10 mouse cellular contexts compared by ENCODE assay signal in genomic region chr13:51753168-51753465, GRCm38 (mm10). TPM values are rescaled to one million over a fixed set of nuclear protein-coding genes. Genes with fewer than 3 reads are reported as not detected.
A peak's percentile ranks its signal among the peaks of the same experiment; 100 is the strongest.
DNase-seq lines count a peak whose midpoint lies in the region; ATAC-seq and TF ChIP-seq lines count a peak whose summit lies in the region.
"Had no signal": no experiment of that assay in that cellular context is flagged by ENCODE, and none has a peak within 500 bp of the region (broad histone marks: within the 10 kb centered on the region; RNA-seq: fewer than 3 reads in every experiment).

No protein-coding gene starts in this region.

- H3K27ac ChIP-seq in heart, embryonic 11.5 days (ENCODE audit: low read depth, low read length), result peak overlapping the region; percentile 59
- H3K27ac ChIP-seq in neural tube, embryonic 11.5 days (ENCODE audit: low read depth, low read length), result no peak overlapping the region
- peak overlapping the region; percentile 6 for H3K27ac ChIP-seq in hindbrain, embryonic 14.5 days
- peak overlapping the region; percentile 70 for H3K27ac ChIP-seq in olfactory bulb, adult 2 months (ENCODE audit: insufficient read depth, low read depth, low read length)

- DNase-seq in heart, postnatal 36 days, result no peak
- no peak for DNase-seq in neural tube, embryonic 11.5 days (ENCODE audit: low spot score)
- no peak for DNase-seq in neural tube, embryonic 10.5 days (ENCODE audit: extremely low spot score, low spot score)
- no peak for DNase-seq in hindbrain, embryonic 14.5 days (ENCODE audit: low spot score)
- no peak for DNase-seq in embryo, embryonic 9.5 days (ENCODE audit: extremely low spot score)
- DNase-seq in spleen, adult 18-20 months, result no peak
- DNase-seq: cerebellum, adult 18-20 months; kidney, postnatal 10 days had no signal

- H3K4me3 ChIP-seq in heart, embryonic 11.5 days (ENCODE audit: low read depth, low read length), result no peak overlapping the region
- no peak overlapping the region for H3K4me3 ChIP-seq in neural tube, embryonic 11.5 days (ENCODE audit: low read depth, low read length)
- no peak overlapping the region for H3K4me3 ChIP-seq in hindbrain, embryonic 14.5 days (replicated peaks; ENCODE audit: low read length)
- H3K4me3 ChIP-seq in olfactory bulb, adult 2 months (ENCODE audit: insufficient read depth, low read depth, low read length), result no peak overlapping the region

- no peak for TF ChIP-seq CTCF in olfactory bulb, adult 2 months (IDR thresholded peaks at IDR 0.05; ENCODE audit: insufficient read depth, low read depth, low read length)

- H3K4me2 ChIP-seq in heart, embryonic 11.5 days, result peak overlapping the region; percentile 10; the same call in 1 of the 2 replicates
- H3K4me2 ChIP-seq in neural tube, embryonic 11.5 days (ENCODE audit: low read depth), result no peak overlapping the region
- H3K4me2 ChIP-seq in hindbrain, embryonic 14.5 days (replicated peaks), result no peak overlapping the region

- intact Hi-C loops in heart, postnatal 36 days (cut with DNase I), result no loop called here

- TF ChIP-seq POLR2A in olfactory bulb, adult 2 months (IDR thresholded peaks at IDR 0.05; ENCODE audit: insufficient read depth, low read depth, low read length), result no peak

- no peaks in the 10 kb centered on the region for H3K36me3 ChIP-seq in heart, embryonic 11.5 days (ENCODE audit: control insufficient read depth, insufficient read depth, low read length)
- no peaks in the 10 kb centered on the region for H3K36me3 ChIP-seq in neural tube, embryonic 11.5 days (ENCODE audit: control insufficient read depth, insufficient read depth, low read length)
- H3K36me3 ChIP-seq in hindbrain, embryonic 14.5 days (replicated peaks; ENCODE audit: control insufficient read depth, insufficient read depth), result no peaks in the 10 kb centered on the region

- 0 out of 2 replicates have a peak overlapping the region, but pooled peaks have one; percentile 34 for H3K9ac ChIP-seq in heart, embryonic 11.5 days (ENCODE audit: low read depth, low read length)
- no peak overlapping the region for H3K9ac ChIP-seq in neural tube, embryonic 11.5 days (ENCODE audit: low read length)
- H3K9ac ChIP-seq in hindbrain, embryonic 14.5 days, result peak overlapping the region; percentile 40; the same call in 1 of the 2 replicates

- peaks cover 60% of the 10 kb centered on the region for H3K4me1 ChIP-seq in heart, embryonic 11.5 days (ENCODE audit: control insufficient read depth, insufficient read depth, low read length)
- peaks cover 12% of the 10 kb centered on the region; the same call in 1 of the 2 replicates for H3K4me1 ChIP-seq in neural tube, embryonic 11.5 days (ENCODE audit: control insufficient read depth, insufficient read depth, low read length)
- H3K4me1 ChIP-seq in hindbrain, embryonic 14.5 days (replicated peaks; ENCODE audit: control insufficient read depth, insufficient read depth, low read length), result peaks cover 23% of the 10 kb centered on the region
- peaks cover 76% of the 10 kb centered on the region for H3K4me1 ChIP-seq in olfactory bulb, adult 2 months (ENCODE audit: control insufficient read depth, insufficient read depth, low read length)

- ATAC-seq in heart, embryonic 11.5 days (replicated peaks; ENCODE audit: insufficient number of reproducible peaks, low FRiP score, low TSS enrichment), result no peak
- ATAC-seq in neural tube, embryonic 11.5 days (ENCODE audit: insufficient read depth, low FRiP score, low TSS enrichment), result peak; percentile 23; the same call in 1 of the 2 replicates
- ATAC-seq in hindbrain, embryonic 14.5 days (ENCODE audit: low FRiP score), result 0 out of 2 replicates have a peak, but pooled peaks have one; percentile 19

- H3K9me3 ChIP-seq in heart, embryonic 11.5 days (replicated peaks; ENCODE audit: control insufficient read depth, low read length), result no peaks in the 10 kb centered on the region
- H3K9me3 ChIP-seq in neural tube, embryonic 11.5 days (ENCODE audit: control insufficient read depth, low read length), result no peaks in the 10 kb centered on the region
- no peaks in the 10 kb centered on the region for H3K9me3 ChIP-seq in hindbrain, embryonic 14.5 days (ENCODE audit: control insufficient read depth, low read length)

- WGBS in heart, embryonic 11.5 days (ENCODE audit: insufficient replicate concordance), result 31% methylated on average over 6 of the region's 6 CpGs
- 29% methylated on average over 6 of the region's 6 CpGs for WGBS in neural tube, embryonic 11.5 days
- WGBS in hindbrain, embryonic 14.5 days, result 17% methylated on average over 6 of the region's 6 CpGs
- 51% methylated on average over 6 of the region's 6 CpGs for WGBS in olfactory bulb, adult 2 months

- H3K27me3 ChIP-seq in heart, embryonic 11.5 days (ENCODE audit: control insufficient read depth, insufficient read depth, low read length), result no peaks in the 10 kb centered on the region
- no peaks in the 10 kb centered on the region for H3K27me3 ChIP-seq in neural tube, embryonic 11.5 days (ENCODE audit: control insufficient read depth, insufficient read depth, low read length)
- no peaks in the 10 kb centered on the region for H3K27me3 ChIP-seq in hindbrain, embryonic 14.5 days (ENCODE audit: control insufficient read depth, insufficient read depth, low read length)

RNA-seq across cellular contexts. Expression of gene Sema4d, which starts 40.4 kb away (rescaled TPM):
- 11.0 and 13.7 TPM in 2 replicates for polyA plus RNA-seq in heart, embryonic 11.5 days (2014; fragmentation: Nextera tagmentation; extraction: Ambion mirVana)
- total RNA-seq in heart, postnatal 36 days (2021), result 10 to 100 TPM; 69.8 to 77.5 TPM
- 6.7 and 7.4 TPM in 2 replicates for polyA plus RNA-seq in neural tube, embryonic 11.5 days (2014; fragmentation: Nextera tagmentation; extraction: Ambion mirVana)
- polyA plus RNA-seq in hindbrain, embryonic 14.5 days (2014; fragmentation: Nextera tagmentation; extraction: Ambion mirVana), result 16.2 and 17.8 TPM in 2 replicates
- polyA plus RNA-seq in olfactory bulb, adult 2 months (2012; ENCODE audit: insufficient read depth, insufficient read length, low replicate concordance, missing spikeins), result 104 TPM in 1 of 2 replicates, not detected in the other
